Mouse (Mus musculus) common myeloid progenitor, adult 5-6 weeks (primary cell): Measurements from ENCODE around the gene Paip2b. TPM values are rescaled to one million over a fixed set of nuclear protein-coding genes. Genes with fewer than 3 reads are reported as not detected.

Experiments used
- total RNA-seq: library from RNA; stranded (forward); fragments of 200-1000, 187-1606 nt; gene quantifications from 2 replicates; pipeline ENCODE4 v1.2.3, GENCODE M21; 2017

Paip2b gene
- total RNA-seq, 1 experiment from 2014 or later: 23.2 TPM

Other genes with a start within 250 kb of the Paip2b start
- not detected in 2 replicates for gene Clec4f, start 175.6 kb downstream of the Paip2b start, total RNA-seq
- gene Cd207, start 153.9 kb downstream of the Paip2b start, total RNA-seq: not detected in 2 replicates
- not detected in 2 replicates for gene Vax2, start 120.5 kb downstream of the Paip2b start, total RNA-seq
- gene Atp6v1b1, start 88.8 kb downstream of the Paip2b start, total RNA-seq: not detected in 2 replicates
- gene Ankrd53, start 69.1 kb downstream of the Paip2b start, total RNA-seq: not detected in 2 replicates
- 30.9 and 37.2 TPM in 2 replicates for gene Tex261, start 55.9 kb downstream of the Paip2b start, total RNA-seq
- 9.1 and 9.8 TPM in 2 replicates for gene Nagk, start 36.8 kb downstream of the Paip2b start, total RNA-seq
- gene Zfp638, start 35.4 kb upstream of the Paip2b start, total RNA-seq: 139 and 144 TPM in 2 replicates
- gene Dysf, start 176.8 kb upstream of the Paip2b start, total RNA-seq: not detected in 2 replicates